Mouse (Mus musculus) regulatory T cell (primary cell): ENCODE results near the gene Slc41a1.
"Not testable (repeated sequence)": the region's sequence is repeated elsewhere in the genome, so short reads cannot be mapped to it uniquely, and the experiment has no call there.

Experiments used
- in situ Hi-C: fragments of 300-600 bp; cut with MboI, MseI; formaldehyde crosslinking; loops from one replicate; pipeline ENCODE4 v1.15.1; 2025; ENCODE audit warnings: high pct_unique_total_duplicates

The Slc41a1 gene

GRCm38 (mm10) chr1:131827207-131827786 lies at the start of gene Slc41a1:
Gene Slc41a1, plus strand, starts transcription at chr1:131827493.
- in situ Hi-C loops: no loop called here

GRCm38 (mm10) chr1:131794591-131794990 lies 32.7 kb upstream of the Slc41a1 start:
- in situ Hi-C loops: no loop called here

- in situ Hi-C loops: no loop called here
These were observed 32.1 kb upstream of the Slc41a1 start for GRCm38 (mm10) chr1:131795171-131795570.

DNA sequence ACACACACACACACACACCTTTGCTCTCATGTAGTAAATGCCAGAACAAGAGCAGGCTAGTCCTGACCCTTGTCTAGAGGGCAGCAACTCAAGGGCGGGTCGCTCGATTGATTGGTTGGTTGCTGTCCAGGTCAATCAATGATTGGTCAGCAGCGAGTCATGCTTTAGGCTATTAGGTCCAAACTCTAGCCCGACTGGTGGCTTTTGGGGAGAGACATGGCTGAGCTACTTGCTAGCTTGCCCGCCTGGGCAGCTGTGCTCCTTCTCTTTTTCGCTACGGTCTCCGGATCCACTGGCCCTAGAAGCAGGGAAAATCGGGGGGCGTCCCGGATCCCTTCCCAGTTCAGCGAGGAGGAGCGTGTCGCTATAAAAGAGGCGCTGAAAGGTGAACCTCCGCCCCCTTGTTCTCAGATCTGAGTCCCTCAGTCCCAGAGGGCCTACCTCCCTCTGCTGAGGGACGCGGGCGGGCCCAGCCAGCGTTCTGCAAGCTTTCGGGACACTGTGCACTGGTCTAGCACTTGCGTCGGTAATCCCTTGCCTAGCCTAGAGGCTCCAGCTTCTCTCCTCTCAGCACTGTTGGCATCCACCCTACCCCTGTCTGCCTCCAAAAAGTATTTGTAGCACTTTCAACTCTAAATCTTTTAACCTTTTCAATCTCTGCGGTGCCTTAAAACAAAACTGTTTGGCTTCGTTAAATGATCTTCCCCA lies 29.9 kb upstream of the Slc41a1 start, which contains the start of gene Pm20d1:
Gene Pm20d1, plus strand, starts transcription at position 180 of the 708 bp plus-strand sequence.
- in situ Hi-C loops: no loop called here

DNA sequence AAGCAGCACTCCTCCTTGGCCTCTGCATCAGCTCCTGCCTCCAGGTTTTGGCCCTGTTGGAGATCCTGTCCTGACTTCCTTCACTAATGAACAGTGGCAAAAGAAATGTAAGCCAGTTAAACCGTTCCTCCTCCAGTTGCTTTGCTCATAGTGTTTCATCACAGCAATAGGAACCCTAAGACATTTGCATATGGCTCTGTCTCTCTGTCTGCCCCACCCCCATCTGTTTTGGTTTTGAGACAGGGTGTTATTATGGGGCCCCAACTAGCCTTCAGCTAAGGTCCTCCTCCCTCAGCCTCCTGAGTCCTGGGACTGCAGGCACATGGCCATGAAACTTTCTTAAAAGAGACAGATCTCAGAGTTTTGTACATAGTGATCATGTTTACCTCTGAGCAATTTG lies 27.3 kb upstream of the Slc41a1 start:
- in situ Hi-C loops: no loop called here

GRCm38 (mm10) chr1:131801071-131801470 lies 26.2 kb upstream of the Slc41a1 start:
- in situ Hi-C loops: no loop called here

DNA sequence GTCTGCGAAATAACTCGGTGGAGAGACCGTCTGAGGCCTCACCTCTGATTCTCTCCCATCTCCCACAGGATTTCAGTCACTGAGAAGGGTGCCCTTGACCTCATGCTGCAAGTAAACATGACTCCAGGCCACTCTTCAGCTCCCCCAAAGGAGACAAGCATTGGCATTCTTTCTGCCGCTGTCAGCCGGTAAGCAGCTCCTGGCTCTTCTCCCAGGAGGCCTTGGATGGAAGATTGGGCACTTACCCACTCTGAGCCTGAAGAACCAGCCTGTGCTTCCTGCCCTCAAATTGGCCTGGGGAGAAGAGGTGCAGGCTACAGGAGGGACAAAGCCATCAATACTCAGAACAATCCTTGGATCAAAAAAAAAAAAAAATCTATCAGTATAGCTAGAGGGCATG lies 24.6 kb upstream of the Slc41a1 start:
- in situ Hi-C loops: no loop called here

DNA sequence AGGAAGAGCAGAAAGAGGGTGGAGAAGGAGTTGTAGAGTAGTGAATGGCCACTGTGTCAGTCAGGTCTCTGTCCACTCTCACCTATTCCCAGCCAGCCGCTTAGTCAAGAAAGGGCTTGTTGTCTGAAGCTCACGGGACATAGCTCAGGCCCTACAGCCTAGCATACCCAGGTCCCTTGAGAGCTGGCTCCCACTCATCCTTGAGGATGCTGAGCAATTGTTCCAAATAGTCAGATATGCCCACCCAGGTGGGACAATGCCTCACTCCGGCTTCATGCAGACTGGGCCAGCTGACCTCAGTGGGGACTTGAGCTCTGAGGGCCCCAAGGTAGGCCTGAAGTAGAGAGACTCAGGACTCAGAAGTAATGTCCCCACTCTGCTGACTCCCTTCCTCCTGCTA lies 23.1 kb upstream of the Slc41a1 start:
- in situ Hi-C loops: no loop called here

- in situ Hi-C loops: no loop called here
These were observed 18.3 kb upstream of the Slc41a1 start for GRCm38 (mm10) chr1:131808986-131809385.

- in situ Hi-C loops: loop anchor here (5.0 kb wide), 1 partner anchor 43 kb away; no protein-coding TSS in a partner anchor
These were observed 17.6 kb upstream of the Slc41a1 start for GRCm38 (mm10) chr1:131809651-131810050.

- in situ Hi-C loops: loop anchor here (5.0 kb wide), 1 partner anchor 41 kb away; no protein-coding TSS in a partner anchor
These were observed 15.9 kb upstream of the Slc41a1 start for GRCm38 (mm10) chr1:131811393-131811792.

DNA sequence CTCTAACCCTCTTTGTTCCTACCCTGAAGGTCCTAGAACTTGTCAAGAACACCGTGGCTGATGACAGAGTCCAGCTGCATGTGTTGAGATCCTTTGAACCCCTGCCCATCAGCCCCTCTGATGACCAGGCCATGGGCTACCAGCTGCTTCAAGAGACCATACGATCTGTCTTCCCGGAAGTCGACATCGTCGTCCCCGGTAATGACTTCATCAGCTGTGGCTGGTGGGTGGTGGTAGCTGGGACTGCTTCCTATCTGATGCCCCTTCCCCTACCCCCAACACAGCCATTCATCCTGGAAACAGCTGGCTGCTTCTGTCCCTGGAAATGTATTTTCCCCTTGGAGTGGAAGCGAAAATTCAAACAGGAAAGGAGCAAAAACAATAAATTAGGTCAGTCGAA lies 15.3 kb upstream of the Slc41a1 start:
- in situ Hi-C loops: loop anchor here (5.0 kb wide), 1 partner anchor 40 kb away; no protein-coding TSS in a partner anchor

DNA sequence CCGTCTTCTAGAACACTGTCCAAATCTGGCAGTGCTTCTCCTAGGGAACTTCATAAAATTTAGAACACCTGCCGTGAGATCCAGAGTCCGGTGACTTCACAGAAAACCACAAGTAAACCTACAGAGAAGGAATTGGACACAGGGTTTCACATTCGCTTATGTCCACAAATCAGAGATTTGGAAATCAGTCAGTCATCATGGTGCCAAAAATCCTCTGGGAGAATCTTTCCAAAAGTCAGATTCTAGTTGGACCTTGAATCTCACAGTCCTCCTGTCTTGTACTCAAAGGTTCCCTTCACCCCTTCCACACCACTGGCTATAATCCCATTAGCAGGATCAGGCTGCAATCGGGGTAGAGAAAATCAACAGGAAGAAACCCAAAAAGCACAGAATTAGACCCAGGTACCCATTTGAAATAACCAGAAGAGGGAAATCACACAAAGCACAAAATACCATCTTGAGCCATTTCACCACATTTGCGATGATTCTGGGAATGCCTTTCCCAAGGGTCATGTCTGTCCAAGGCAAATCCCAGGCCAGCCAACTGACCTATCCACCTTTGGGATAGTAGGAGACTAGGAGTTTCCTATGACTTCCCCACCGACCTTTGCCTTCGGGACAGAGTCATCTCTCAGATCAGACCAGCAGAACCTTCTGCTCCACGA lies 14.5 kb upstream of the Slc41a1 start:
- in situ Hi-C loops: loop anchor here (5.0 kb wide), 1 partner anchor 40 kb away; no protein-coding TSS in a partner anchor

GRCm38 (mm10) chr1:131813731-131814130 lies 13.6 kb upstream of the Slc41a1 start:
- in situ Hi-C loops: loop anchor here (5.0 kb wide), 1 partner anchor 39 kb away; no protein-coding TSS in a partner anchor

DNA sequence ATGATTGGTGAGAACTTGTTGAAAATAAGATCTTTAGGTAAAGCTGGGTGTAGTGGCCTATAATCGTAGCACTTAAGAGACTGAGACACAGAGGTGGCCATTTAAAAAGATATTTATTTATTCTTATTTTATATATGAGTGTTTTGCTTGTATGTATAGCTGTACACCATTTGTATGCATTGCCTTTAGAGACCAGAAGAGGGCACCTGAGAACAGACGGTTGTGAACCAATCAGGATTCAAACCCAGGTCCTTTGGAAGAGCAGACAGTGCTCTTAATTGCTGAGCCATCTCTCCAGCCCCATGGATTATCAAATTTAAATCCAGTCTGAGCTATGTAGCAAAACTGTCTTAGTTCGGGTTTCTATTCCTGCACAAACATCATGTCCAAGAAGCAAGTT lies 13.1 kb upstream of the Slc41a1 start:
- in situ Hi-C loops: loop anchor here (5.0 kb wide), 1 partner anchor 38 kb away; no protein-coding TSS in a partner anchor

- in situ Hi-C loops: no loop called here
These were observed 10.4 kb upstream of the Slc41a1 start for GRCm38 (mm10) chr1:131816886-131817285.

GRCm38 (mm10) chr1:131820353-131820752 lies 6.9 kb upstream of the Slc41a1 start:
- in situ Hi-C loops: not testable (repeated sequence)

DNA sequence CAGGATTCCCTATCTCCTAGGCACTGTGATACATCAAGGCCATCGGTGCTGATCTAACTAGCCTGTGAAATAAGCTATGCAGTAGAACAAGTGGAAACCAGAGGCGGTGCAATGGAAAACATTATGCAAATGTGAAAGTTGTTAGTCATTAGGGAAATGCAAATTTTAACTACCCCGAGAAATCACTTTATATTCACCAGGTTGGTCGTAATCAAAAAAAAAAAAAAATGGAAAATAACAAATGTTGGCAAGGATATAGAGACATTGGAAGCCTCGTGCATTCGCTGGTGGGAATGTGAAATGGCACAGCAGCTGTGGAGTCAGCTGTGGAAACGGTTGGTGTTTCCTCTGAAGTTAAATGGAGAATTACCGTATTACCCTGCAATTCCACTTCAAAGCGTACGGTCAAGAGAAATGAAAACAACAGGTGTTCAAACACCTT lies 6.4 kb upstream of the Slc41a1 start:
- in situ Hi-C loops: no loop called here

DNA sequence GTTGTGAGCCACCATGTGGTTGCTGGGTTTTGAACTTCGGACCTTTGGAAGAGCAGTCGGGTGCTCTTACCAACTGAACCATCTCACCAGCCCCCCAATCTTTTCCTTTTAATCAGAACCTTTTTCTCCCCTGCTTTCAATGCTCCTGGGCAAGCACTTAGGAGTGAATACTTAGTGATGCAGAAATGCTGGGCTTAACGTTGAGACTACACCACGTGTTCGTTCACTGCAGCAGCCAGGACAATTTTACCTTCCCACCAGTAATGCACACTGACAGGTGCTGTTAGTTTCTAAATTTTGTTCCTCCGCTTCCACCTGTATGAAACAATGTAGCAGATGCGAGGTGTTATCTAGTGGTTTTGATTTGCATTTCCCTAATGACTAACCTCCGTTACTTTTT lies 5.0 kb upstream of the Slc41a1 start:
- in situ Hi-C loops: no loop called here

- in situ Hi-C loops: no loop called here
These were observed 4.3 kb upstream of the Slc41a1 start for GRCm38 (mm10) chr1:131822856-131823492.

GRCm38 (mm10) chr1:131823563-131823962 lies 3.7 kb upstream of the Slc41a1 start:
- in situ Hi-C loops: no loop called here
